Mouse (Mus musculus) hindbrain, embryonic 16.5 days (tissue): ENCODE measurements around the gene Arhgap6. TPM values are rescaled to one million over a fixed set of nuclear protein-coding genes. Genes with fewer than 3 reads are reported as not detected.

Experiments
- ATAC-seq: fragments of 200-750 bp; cut with Nextera tagmentation; 2 replicates; pipeline ENCODE4 v1.8.0; 2017; ENCODE audit warnings: moderate TSS enrichment, moderate library complexity
- H3K27ac ChIP-seq: fragments of 300-500 bp; sonication (generic); 2 replicates; pipeline ENCODE4 v1.5.1; 2014; ENCODE audit warnings: low read depth, mild to moderate bottlenecking, control low read depth, low read length, moderate library complexity
- H3K27me3 ChIP-seq: fragments of 300-500 bp; sonication (generic); replicated peaks from 2 replicates; pipeline ENCODE4 v1.6.1; 2014; ENCODE audit warnings: low read length; ENCODE audit not compliant: control insufficient read depth, insufficient read depth
- H3K36me3 ChIP-seq: fragments of 300-500 bp; sonication (generic); 2 replicates; pipeline ENCODE4 v1.6.1; 2014; ENCODE audit warnings: mild to moderate bottlenecking, low read length, moderate library complexity, mixed read lengths; ENCODE audit not compliant: control insufficient read depth, insufficient read depth
- H3K4me1 ChIP-seq: fragments of 300-500 bp; sonication (generic); 2 replicates; pipeline ENCODE4 v1.6.1; 2014; ENCODE audit warnings: low read depth, low read length; ENCODE audit not compliant: control insufficient read depth, insufficient read depth
- H3K4me2 ChIP-seq: fragments of 300-500 bp; sonication (generic); 2 replicates; pipeline ENCODE4 v1.6.1; 2014; ENCODE audit warnings: mild to moderate bottlenecking, low read length, control low read depth, moderate library complexity
- H3K4me3 ChIP-seq: fragments of 300-500 bp; sonication (generic); 2 replicates; pipeline ENCODE4 v1.5.1; 2014; ENCODE audit warnings: mild to moderate bottlenecking, low read length, control low read depth, moderate library complexity
- H3K9ac ChIP-seq: fragments of 300-500 bp; sonication (generic); 2 replicates; pipeline ENCODE4 v1.6.1; 2014; ENCODE audit warnings: low read depth, mild to moderate bottlenecking, control low read depth, low read length, moderate library complexity
- H3K9me3 ChIP-seq: fragments of 300-500 bp; sonication (generic); 2 replicates; pipeline ENCODE4 v1.6.1; 2014; ENCODE audit warnings: mild to moderate bottlenecking, low read length, moderate library complexity; ENCODE audit not compliant: control insufficient read depth
- WGBS: fragments of 180-500 bp; shearing (Covaris S2); extraction: QIAGEN DNeasy Blood & Tissue Kit; methylation state at CpG from one replicate; pipeline ENCODE4 v1.1.7; 2014; 5-methylcytosine and 5-hydroxymethylcytosine counted together
- polyA plus RNA-seq: library from polyadenylated mRNA; unstranded; fragments of >200 nt; fragmentation: Nextera tagmentation; extraction: Ambion mirVana; gene quantifications from 2 replicates; pipeline ENCODE4 v1.2.1, GENCODE M21; 2015

Arhgap6 gene
- polyA plus RNA-seq, 1 experiment from 2014 or later = 1.8 TPM

- no peak overlapping the region for H3K27ac ChIP-seq
- no peak overlapping the region for H3K4me3 ChIP-seq
- no peak overlapping the region for H3K4me2 ChIP-seq
- no peaks in the 10 kb centered on the region for H3K4me1 ChIP-seq
- no peaks in the 10 kb centered on the region for H3K36me3 ChIP-seq
- no peak overlapping the region for H3K9ac ChIP-seq
- H3K9me3 ChIP-seq = no peaks in the 10 kb centered on the region
- no peaks in the 10 kb centered on the region for H3K27me3 ChIP-seq
- ATAC-seq = no peak
These were observed 542.7 kb downstream of the Arhgap6 start for GRCm38 (mm10) chrX:169337559-169337958.

GRCm38 (mm10) chrX:169338213-169338612 lies 543.3 kb downstream of the Arhgap6 start:
- no peak overlapping the region for H3K4me2 ChIP-seq
- no peaks in the 10 kb centered on the region for H3K9me3 ChIP-seq
- no peaks in the 10 kb centered on the region for H3K27me3 ChIP-seq
- ATAC-seq = no peak
- H3K4me3 ChIP-seq = no peak overlapping the region
- WGBS = 77% methylated on average over 3 of the region's 3 CpGs
- H3K4me1 ChIP-seq = no peaks in the 10 kb centered on the region
- H3K9ac ChIP-seq = no peak overlapping the region
- H3K27ac ChIP-seq = no peak overlapping the region
- H3K36me3 ChIP-seq = no peaks in the 10 kb centered on the region

Other genes starting within 250 kb of the Arhgap6 start
- gene Frmpd4, start 217.9 kb upstream of the Arhgap6 start, polyA plus RNA-seq = 2.0 and 2.2 TPM in 2 replicates
- gene Msl3, start 121.2 kb upstream of the Arhgap6 start, polyA plus RNA-seq = 18.4 and 19.2 TPM in 2 replicates